Mouse (Mus musculus) ES-CJ7 (cell line): Measurements from ENCODE around the gene Slc13a4.

Source experiments
- DNase-seq: peaks from one replicate; pipeline ENCODE4 v3.0.0; 2011; ENCODE audit warnings: low read depth, low spot score

Slc13a4 gene

GRCm38 (mm10) chr6:35257626-35258190, 50.2 kb downstream of the Slc13a4 start:
- DNase-seq, result no peak

GRCm38 (mm10) chr6:35256691-35257090, 51.2 kb downstream of the Slc13a4 start:
- no peak for DNase-seq

- DNase-seq, result no peak
Observed at GRCm38 (mm10) chr6:35255017-35255416, 52.9 kb downstream of the Slc13a4 start.

GRCm38 (mm10) chr6:35254136-35254904, 53.6 kb downstream of the Slc13a4 start:
- DNase-seq, result peak; percentile 50

DNA sequence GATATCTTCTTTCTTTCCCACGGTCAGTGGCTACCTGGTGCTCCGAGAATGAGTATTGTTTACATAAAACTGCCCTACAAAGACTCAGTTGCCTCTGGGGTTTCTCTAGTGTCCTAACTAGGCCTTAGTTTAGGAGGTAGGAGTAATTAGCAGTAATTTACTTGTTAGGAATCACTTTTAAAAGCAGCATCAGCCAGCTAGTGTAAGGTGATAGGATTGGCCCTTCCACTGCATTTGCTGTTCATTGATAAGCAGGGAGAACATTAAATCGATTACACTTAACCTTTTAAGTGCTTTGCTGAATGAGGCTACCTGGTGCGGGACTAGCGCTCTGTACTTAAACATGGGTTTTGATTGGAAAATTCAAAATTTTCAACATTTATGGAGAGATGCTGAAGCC, 54.5 kb downstream of the Slc13a4 start:
- no peak for DNase-seq

DNA sequence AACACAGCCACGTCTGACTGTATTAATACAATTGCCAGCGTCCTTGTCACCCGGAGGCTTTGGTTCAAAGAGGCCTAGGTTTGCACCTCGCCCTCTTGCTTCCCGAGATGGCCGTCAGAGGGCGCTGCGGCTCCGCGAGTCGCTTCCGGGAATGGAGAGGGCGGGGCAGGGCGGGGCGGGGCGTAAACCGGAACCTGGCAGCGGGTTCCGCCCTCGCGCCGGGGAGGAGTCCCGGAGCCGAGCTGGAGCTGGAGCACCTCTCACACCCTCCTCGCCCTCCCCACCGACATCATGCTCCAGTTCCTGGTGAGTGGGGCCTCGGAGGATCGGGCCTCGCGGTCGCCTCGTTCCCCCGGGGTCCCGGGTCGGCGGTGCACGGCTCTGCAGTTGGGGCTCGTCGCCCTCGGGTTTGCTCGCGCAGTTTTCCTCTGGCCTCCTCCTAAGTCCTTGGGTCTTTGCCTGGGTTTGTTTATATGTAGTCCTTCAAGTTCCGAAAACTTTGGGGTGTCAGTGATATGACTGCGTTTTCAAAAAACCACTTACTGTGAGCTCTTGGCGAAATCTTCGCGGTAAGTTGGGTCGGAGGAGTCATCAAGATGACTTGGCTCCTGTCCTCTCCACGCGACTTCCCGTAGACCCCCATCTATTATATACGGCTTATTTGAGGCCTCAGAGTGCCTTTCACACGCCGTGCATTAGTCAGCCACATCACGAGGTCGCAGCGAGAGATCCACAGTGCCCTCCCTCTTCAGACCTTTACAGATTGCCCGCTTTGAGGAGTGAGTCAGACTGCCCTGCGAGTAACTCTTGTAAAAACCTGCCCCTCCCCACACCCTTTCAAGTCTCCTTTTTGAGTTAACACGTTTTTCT, 55.2 kb downstream of the Slc13a4 start:
- DNase-seq, result peak; percentile 90

DNA sequence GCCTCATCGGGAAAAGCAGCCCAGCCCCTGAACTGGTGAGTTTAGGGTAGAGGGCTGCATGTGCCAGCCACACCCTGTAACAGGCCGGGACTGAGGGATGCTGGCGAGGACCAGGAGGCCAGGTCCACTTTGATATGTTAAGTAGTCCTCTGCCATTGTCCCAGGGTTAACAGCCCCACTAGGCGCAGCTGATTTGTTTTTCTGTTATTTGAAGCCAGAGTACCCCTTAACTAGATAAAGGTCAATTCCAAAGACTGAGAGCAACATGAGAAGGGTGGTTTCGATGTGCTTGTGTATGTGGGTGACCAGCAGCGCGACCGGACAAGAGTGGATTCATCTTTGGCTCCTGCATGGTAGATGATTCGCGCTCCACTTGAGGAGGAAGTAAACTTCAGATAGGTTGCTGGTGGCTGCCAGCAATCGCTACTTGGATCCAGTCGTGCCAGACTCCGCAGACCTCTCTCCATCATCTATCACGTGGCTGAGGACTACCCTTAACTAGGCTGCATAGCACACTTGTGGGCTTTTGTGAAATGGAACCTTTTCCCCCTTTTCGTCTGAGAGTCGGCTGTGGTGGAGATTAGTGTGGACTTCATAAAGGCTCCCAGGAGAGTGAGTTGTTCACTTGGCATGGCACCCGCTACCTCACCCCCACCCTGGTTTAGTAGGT, 56.0 kb downstream of the Slc13a4 start:
- DNase-seq, result peak; percentile 57

- DNase-seq, result peak; percentile 39
Observed at GRCm38 (mm10) chr6:35245086-35245485, 62.8 kb downstream of the Slc13a4 start.

GRCm38 (mm10) chr6:35243989-35244388, 63.9 kb downstream of the Slc13a4 start:
- peak; percentile 53 for DNase-seq

DNA sequence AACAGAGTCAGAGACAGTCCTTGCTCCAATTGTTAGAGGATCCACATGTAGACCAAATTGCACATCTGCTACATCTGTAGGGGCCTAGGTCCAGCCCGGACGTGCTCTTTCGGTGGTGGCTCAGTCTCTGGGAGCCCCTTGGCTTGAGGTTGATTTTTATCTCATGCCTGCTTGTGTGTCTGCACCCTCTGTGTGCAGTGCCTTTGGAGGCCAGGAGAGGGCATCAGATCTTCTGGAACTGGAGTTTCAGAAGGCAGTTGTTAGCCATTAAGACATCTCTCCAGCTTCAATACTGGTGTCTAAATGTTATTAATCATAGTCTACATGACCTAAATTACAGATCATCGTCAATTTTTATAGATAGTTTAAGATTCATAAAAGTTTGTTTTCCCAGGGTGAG, 64.7 kb downstream of the Slc13a4 start:
- DNase-seq, result peak; percentile 55

DNA sequence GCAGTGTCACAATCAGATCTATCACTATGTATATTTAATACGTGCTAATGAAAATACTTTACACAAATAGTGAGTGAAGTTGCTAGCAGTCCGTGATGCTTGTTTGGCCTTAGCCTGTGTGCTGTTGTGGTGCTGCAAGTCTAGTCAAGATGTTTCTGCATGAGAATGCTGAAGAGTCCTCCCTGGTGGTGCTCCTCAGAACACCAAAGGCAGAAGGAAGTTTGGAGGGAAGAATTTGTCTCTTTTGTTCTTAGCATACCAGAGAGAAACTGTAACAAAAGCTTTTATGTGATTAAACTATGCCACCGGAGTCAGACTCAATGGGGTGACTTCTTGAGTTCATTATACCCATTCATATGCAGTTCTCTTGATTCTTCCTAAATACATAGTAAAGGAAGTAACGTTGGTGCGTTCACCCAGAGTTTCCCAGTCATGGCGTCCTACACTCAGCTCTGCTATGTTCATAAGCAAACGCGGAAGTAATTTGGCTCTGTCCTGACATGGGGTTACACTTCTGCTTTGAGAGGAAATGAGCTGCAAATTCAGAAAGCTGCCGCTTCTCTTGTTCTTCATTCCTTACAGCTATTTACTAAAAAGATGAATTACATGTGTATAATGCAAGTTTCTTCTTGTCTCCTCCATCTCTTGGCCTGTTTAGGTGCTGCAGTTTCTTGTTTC, 71.7 kb downstream of the Slc13a4 start:
- peak; percentile 93 for DNase-seq

DNA sequence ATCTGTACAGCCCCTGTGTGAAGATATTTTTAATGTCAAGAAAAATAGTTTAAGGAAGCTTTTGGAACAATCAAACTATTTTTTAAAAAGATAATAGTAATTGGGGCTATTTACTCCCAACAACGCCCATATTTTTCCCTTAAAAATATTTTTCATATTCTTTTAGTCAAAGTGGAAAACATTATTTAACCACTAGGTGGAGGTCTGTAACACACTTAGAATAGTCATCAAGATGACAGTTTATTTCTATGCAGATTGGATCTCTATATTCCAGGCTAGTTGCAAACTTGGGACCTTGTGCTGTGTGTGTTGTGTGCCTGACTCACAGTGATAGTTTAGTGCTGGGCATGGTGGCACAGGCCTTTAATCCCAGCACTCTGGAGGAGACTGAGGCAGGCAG, 78.5 kb downstream of the Slc13a4 start:
- no peak for DNase-seq

- no peak for DNase-seq
Observed at GRCm38 (mm10) chr6:35225696-35226095, 82.2 kb downstream of the Slc13a4 start.
